Mouse (Mus musculus) E14TG2a.4 (cell line): ENCODE data around the gene Spats2.

Experiments
- CTCF ChIP-seq: conservative IDR thresholded peaks from 2 replicates; pipeline ENCODE4 v1.5.1; 2014; ENCODE audit warnings: low read length
- POU5F1 ChIP-seq: IDR thresholded peaks from 2 replicates; pipeline ENCODE4 v1.6.1; 2014; ENCODE audit warnings: low read length, borderline replicate concordance

DNA sequence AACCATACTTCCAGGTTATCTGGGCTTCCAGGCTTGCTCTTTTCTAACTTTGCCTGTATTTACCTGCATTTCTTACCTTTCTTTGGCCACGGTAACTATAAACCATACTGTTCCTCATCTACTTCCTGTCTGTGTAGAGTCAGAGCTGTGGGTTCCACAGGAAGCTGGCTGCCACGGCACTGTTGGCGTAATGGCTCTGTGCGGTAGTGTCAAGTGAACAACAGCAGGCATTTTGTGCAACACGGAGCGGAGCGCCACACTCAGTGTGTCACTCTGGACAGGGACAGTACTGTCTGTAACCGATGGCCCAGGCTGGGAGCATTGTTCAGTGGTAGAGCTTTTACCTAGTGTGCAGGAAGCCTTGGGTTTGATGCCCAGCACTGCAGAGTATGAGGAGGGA is 27.8 kb downstream of the Spats2 start:
- no peak for TF ChIP-seq CTCF
- no peak for TF ChIP-seq POU5F1
